Mouse (Mus musculus): ENCODE data around the gene Bag1.

DNA sequence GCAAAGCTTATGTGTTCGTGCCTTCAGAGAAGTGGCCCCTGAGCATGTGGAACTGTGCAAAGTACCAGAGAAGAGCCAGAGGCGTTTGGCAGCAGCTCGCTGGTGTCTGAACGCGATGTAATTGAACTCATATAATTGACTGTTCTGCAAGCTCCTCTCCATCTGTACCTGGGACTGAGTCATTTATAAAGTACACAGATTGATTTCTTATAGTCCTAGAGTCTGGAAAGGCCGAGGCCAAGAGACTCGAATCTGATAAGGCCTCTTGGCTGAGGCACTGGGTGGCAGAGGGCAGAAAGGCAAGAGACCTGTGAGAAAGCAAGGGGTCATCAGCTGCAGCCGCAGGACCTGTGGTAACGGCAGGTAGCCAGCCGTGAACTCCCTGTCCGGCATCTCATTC, 59.3 kb downstream of the Bag1 start:
- TF ChIP-seq CTCF (IDR thresholded peaks at IDR 0.05) (no peak), EP300 (IDR thresholded peaks at IDR 0.05; ENCODE audit: insufficient read depth, low read depth, low read length) (no peak)
